Mouse (Mus musculus) adrenal gland, postnatal 25 days (tissue): ENCODE measurements around the gene Lrwd1. TPM values are rescaled to one million over a fixed set of nuclear protein-coding genes. Genes with fewer than 3 reads are reported as not detected.
A peak's percentile ranks its signal among the peaks of the same experiment; 100 is the strongest.
"Not testable (repeated sequence)": the region's sequence is repeated elsewhere in the genome, so short reads cannot be mapped to it uniquely, and the experiment has no call there.

Experiments used
- DNase-seq: peaks from one replicate; pipeline ENCODE4 v3.0.0; 2021; ENCODE audit warnings: mixed read lengths
- total RNA-seq: library from RNA; stranded (reverse); gene quantifications from 2 replicates; pipeline ENCODE4 v1.2.3, GENCODE M21; 2021

The Lrwd1 gene
- total RNA-seq, 1 experiment from 2014 or later: 13.8 TPM

DNA sequence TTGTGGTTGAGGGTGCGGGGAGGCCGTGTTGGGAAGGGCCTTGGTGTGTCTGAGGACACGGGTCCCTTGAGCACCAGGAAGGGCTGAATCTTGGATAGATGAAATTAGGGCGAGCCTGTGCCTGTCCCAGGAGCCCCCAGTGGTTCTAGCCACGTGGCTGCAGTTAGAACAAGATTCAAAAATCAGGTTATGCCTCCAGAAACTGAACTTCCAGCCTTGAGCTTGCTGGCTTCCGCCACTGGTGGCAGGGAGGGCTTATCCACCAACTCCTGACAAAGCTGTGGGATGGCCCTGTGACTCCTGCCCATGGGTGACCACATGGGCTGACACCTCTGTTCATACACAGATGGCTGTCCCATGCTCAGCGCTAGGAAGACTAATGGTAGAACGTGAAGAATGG, 11.8 kb upstream of the Lrwd1 start:
- no peak for DNase-seq

DNA sequence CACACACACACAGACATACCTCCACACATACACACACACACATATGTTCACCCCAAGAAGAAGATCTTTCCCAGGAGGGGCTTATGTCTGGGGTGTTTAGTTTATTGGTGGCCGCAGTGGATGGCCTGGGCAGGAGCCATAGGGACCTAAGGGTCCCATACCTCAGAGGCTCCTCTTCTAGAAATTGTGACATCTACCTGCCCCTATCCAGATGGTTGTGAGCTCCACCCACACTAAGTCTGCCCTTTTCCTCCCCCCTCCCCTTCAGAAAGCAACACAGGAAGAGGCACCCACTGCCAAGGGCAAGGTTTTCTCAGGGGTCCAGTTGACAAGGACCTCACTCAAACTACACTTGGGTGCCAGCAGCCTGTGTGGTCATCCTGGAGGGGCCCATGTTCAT, 11.1 kb upstream of the Lrwd1 start:
- no peak for DNase-seq

- DNase-seq: no peak
Observed at GRCm38 (mm10) chr5:136144606-136145430, 8.9 kb upstream of the Lrwd1 start.

DNA sequence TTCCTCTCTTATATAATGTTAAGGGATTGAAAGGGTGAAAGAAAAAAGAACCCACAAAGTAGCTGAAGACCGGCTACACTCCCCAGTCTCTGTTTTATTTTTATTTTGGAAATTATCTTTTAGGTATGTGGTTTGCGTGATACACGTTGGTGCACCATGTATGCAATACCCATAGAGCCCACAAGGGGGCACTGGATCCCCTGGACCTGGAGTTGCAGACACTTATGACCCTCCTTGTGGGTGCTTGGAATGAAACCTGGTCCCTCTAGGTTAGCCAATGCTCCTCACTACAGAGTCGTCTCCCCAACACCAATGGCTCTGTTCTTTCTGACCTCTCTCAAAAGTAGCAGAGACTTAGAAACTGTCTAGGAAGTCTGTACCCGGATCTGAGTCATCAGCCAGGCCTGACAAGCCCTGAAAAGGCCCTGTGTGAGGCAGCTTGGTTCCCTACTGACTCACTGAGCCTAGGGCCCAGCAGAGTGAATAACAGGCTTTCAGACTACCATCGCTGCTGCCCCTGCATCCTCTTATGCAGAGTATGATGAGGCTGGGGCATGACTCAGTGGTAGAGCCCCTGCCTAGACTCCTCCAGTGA, 7.4 kb upstream of the Lrwd1 start:
- no peak for DNase-seq

DNA sequence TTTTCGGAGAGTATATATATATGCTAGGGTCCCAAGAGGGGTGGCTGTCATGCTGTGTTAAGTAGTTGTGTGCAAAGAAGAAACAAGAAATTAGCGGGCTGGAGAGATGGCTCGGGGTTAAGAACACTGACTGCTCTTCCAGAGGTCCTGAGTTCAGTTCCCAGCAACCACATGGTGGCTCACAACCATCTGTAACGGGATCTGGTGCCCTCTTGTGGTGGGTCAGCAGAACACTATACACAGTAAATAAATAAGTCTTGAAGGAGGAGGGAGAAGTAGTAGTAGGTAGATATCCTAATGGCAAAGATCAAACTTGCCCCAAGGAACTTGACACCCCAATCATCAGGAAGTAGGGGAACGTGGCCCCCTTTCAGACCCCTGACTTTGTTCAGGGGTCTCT, 6.9 kb upstream of the Lrwd1 start:
- DNase-seq: no peak

DNA sequence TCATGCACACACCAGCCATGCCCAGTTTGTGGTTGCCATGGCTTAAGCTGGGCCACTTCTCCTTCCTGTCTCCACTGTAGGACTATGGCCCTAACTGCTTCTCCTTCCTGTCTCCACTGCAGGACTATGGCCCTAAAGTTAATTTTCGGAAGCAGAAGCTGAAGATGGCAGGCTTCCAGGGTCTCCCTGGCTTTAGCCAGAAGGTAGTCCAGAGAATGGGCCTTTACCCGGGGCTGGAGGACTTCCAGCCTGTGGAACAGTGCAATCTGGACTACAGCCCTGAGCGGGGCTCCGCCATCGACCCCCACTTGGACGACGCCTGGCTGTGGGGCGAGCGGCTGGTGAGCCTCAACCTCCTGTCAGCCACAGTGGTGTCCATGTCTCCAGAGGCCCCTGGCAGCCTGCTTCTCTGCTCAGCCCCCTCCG, 4.2 kb upstream of the Lrwd1 start:
- no peak for DNase-seq

- no peak for DNase-seq
Observed at GRCm38 (mm10) chr5:136139393-136139792, 3.5 kb upstream of the Lrwd1 start.

DNA sequence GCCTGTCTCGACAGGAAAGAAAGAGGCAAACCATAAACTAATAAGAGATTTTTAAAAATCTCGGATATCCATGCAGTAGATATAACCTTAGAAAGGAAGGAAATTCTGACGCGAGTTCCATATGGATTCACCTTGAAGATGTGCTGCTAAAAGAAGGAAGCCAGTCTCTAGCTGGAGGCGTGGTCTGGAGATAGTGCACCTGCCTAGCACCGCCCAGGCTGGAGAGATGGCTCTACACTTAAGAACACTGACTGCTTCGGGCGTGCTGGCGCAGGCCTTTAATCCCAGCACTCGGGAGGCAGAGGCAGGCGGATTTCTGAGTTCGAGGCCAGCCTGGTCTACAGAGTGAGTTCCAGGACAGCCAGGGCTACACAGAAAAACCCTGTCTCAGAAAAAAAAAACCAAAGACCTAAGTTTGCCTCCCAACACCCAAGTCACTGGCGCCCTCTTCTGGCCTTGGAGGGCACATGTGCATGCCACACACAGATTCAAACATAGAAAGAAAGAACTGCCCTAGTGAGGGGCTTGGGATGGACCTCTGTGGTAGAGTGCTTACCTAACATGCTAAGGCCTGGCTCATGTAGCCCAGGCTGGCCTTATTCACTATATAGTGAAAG, 1.9 kb upstream of the Lrwd1 start:
- DNase-seq: peak; percentile 46

GRCm38 (mm10) chr5:136136292-136136990, 567 bp upstream of the Lrwd1 start:
- DNase-seq: no peak

DNA sequence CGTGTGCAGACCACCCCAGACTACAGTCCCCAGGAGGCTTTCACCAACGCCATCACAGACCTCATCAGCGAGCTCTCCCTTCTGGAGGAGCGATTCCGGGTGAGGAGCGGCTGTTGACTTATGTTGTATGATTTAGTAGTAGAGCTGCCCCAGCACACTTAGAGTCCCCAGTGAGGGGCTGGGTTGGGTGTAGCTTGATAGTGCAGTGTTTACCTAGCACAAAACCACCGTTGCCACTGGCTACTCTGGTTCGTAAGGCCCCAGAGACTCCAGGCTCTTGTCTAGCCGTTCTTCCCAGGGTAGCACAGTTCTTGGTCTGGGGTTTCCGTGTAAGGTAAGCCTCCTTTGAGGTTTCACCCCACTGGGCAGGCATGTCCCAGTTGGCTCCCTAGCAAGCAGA, 13.7 kb downstream of the Lrwd1 start:
- no peak for DNase-seq

DNA sequence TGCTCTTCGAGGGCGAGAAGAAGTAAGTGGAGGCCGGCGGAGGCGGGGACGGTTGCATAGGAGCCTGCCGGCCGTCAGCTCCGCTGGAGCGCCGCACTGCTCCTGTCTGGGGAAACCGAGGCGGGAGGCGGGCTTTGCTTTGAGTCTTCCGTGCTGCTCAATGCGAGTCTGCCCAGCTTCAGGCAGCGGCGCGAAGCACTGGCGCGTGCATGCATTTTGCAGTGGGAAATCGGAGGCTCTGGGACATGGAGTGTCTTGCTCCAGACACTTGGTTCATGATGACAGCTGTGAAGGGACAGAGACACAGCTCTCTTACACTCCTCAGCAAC, 19.1 kb downstream of the Lrwd1 start:
- no peak for DNase-seq

DNA sequence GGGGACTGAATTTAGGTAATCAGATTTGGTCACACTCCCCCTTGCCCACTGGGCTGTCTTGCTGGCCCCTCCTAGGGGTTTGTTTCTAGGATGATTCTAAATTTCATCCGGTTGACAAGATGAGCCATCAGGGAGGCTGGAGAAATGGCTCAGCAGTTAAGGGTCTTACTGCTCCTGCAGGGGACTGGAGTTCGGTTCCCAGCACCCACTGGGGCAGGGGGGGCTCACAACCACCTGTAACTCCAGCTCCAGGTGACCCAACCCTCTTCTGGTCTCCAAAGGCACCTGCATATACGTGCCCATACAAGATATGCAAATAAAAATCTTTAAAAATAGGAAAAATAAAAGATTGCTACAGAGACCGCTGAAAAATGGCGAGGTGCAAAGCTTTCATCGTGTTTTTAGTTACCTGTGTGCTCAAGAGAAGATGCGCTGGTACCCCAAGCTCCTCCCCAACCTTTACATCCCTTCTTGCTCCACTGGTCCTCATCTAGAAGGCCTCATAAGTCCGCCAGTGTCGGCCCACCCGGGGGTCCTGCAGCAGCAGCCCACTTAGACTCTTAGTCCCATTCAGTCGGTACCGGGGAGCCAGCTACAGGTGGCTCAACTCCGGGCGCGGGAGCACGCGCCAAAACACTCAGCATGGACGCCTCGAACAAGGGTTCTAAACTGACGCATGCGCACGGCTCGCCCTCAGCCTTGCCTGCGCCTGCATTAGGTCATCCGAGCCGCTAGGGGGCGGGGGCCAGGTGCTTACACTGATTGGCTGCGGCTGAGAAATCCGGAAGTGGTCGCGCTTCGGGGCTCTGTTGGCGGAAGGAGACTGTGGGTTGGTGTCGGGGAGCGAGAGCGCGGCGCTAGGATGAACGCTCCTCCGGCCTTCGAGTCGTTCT, 19.7 kb downstream of the Lrwd1 start, which contains the start of gene Polr2j:
Gene Polr2j, plus strand, starts transcription at position 741 of the 893 bp plus-strand sequence.
- DNase-seq: peak; percentile 97

GRCm38 (mm10) chr5:136113546-136113945, 22.3 kb downstream of the Lrwd1 start:
- not testable (repeated sequence) for DNase-seq

DNA sequence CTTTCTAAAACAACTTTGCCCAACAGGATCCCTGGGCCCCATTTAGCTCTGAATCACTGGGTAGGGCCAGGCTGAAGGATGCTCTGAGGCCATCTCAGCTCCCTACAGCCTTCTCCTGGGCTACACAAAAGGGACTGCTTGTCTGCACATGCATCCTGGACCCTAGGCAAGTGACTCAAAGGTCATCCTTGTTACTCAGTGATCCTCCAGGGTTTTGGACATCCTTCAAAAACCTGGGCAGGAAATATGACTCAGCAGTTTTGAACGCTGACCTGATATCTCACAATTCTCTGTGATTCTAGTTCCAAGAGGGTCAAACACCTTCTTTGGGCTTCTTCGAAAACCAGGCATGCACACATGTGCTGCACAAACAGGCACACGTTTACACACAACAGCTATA, 26.8 kb downstream of the Lrwd1 start:
- no peak for DNase-seq

- no peak for DNase-seq
Observed at GRCm38 (mm10) chr5:136108486-136108885, 27.4 kb downstream of the Lrwd1 start.

DNA sequence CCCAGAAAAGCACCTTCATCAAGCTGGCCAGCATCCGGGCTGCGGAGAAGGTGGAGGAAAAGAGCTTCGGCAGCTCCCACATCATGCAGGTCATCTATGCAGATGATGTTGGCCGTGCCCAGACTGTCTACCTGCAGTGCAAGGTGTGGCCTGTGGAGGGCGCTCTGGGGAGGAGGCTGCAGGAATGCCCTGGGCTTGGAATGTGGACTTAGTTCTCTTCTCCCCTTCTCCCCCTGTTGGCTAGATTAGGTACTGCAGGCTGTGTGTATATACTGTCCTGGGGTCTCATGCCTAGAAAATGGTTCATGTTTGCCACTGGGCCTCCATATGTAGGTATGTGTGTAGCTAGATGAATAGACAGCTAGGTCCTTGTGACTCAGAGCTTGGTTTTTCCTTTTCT, 31.4 kb downstream of the Lrwd1 start:
- no peak for DNase-seq

- peak; percentile 74 for DNase-seq
Observed at GRCm38 (mm10) chr5:136102099-136102820, 33.6 kb downstream of the Lrwd1 start.

DNA sequence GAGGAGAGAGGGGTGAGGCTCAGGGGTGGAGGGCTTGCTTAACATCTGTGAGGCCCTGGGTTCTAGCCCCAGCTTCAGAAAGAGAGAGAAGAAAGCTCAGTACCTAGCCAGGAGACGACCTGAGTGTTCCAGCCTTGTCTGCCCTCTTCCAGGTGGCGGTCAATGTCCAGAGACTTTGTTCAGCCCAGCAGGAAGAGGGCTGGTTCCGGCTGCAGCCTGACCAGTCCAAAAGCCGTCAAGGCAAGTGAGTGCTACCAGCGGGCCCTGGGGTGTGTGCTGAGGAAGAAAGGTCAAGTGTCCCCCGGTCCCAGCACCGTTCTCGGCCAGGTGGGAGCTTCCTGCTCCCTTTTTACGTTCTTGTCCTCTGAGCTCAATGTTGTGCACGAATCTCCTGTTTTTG, 37.3 kb downstream of the Lrwd1 start:
- DNase-seq: no peak

- DNase-seq: no peak
Observed at GRCm38 (mm10) chr5:136095089-136095488, 40.8 kb downstream of the Lrwd1 start.

GRCm38 (mm10) chr5:136094249-136095010, 41.4 kb downstream of the Lrwd1 start:
- DNase-seq: no peak
